ENCODE assay signal across 8 mouse cellular contexts in genomic region chr1:179804140-179804881, GRCm38 (mm10). TPM values are rescaled to one million over a fixed set of nuclear protein-coding genes. Genes with fewer than 3 reads are reported as not detected.
DNase-seq lines count a peak whose midpoint lies in the region; ATAC-seq and TF ChIP-seq lines count a peak whose summit lies in the region.

No protein-coding gene starts in this region.

- no peaks in the 10 kb centered on the region for H3K36me3 ChIP-seq in macrophage (ENCODE audit: inconsistent target)

- peak; percentile 20 to 46 for DNase-seq in left cerebral cortex, postnatal 10 days (ENCODE audit: extremely low spot score in 1 of 2, low spot score in 2 of 2)
- no peak for DNase-seq in left cerebral cortex, postnatal 36 days (ENCODE audit: low spot score in 2 of 2)
- DNase-seq in hindlimb bud, embryonic 11.5 days (ENCODE audit: extremely low spot score, low read depth, low spot score): peak; percentile 22
- no peak for DNase-seq in c-Kit-positive CD71-positive TER-119-positive erythroid progenitor cells, embryonic 14.5 days (ENCODE audit: low spot score)
- no peak for DNase-seq in urinary bladder, postnatal 36 days (ENCODE audit: low spot score in 2 of 2)

- ATAC-seq in erythroblast, adult 5-6 weeks (replicated peaks; ENCODE audit: low FRiP score, poor library complexity, severe bottlenecking): peak; percentile 27

- no peak for TF ChIP-seq POLR2A in bone marrow macrophage, adult 2 months (IDR thresholded peaks at IDR 0.05; ENCODE audit: borderline replicate concordance, low read depth, low read length)

- H3K4me3 ChIP-seq in bone marrow macrophage, adult 2 months (ENCODE audit: insufficient read depth, low read length): peak overlapping the region; percentile 96
- peak overlapping the region; percentile 2; the same call in 1 of the 2 replicates for H3K4me3 ChIP-seq in macrophage (ENCODE audit: inconsistent target)

- H3K27ac ChIP-seq in bone marrow macrophage, adult 2 months (ENCODE audit: insufficient read depth, low read depth, low read length): peak overlapping the region; percentile 82; the same call in 1 of the 2 replicates
- no peak overlapping the region for H3K27ac ChIP-seq in macrophage

- intact Hi-C loops in left cerebral cortex, postnatal 10 days (cut with DNase I): no loop called here
- intact Hi-C loops in left cerebral cortex, postnatal 36 days (cut with DNase I): loop anchor here (5.0 kb wide), 1 partner anchor 43 kb away; no protein-coding TSS in a partner anchor

- H3K4me1 ChIP-seq in bone marrow macrophage, adult 2 months (ENCODE audit: control insufficient read depth, insufficient read depth, low read length): peaks cover 13% of the 10 kb centered on the region

- H3K79me2 ChIP-seq in macrophage (ENCODE audit: inconsistent target): peaks cover 35% of the 10 kb centered on the region

- 46% methylated on average over 11 of the region's 11 CpGs for WGBS in macrophage (ENCODE audit: missing documents)

- TF ChIP-seq CTCF in bone marrow macrophage, adult 2 months (IDR thresholded peaks at IDR 0.05; ENCODE audit: low read depth, low read length): no peak

RNA-seq across cellular contexts. Expression of gene Ahctf1, which starts 0.8 kb away (rescaled TPM):
- total RNA-seq in left cerebral cortex, postnatal 10 days (2021): 10 to 100 TPM; 24.4 to 26.1 TPM
- total RNA-seq in left cerebral cortex, postnatal 36 days (2021): 10 to 100 TPM; 26.2 to 45.3 TPM
- 17.0 and 17.8 TPM in 2 replicates for polyA plus RNA-seq in bone marrow macrophage, adult 2 months (2012; ENCODE audit: insufficient read depth, insufficient read length, missing spikeins)
- total RNA-seq in erythroblast, adult 5-6 weeks (2015; ENCODE audit: low replicate concordance): 51.4 and 69.0 TPM in 2 replicates
- total RNA-seq in erythroblast, adult 5-6 weeks (2017; ENCODE audit: low replicate concordance): 53.7 and 67.2 TPM in 2 replicates
- 100 to 1,000 TPM in 5 of 26 experiments, 10 to 100 TPM in 21; 46.9 to 134 (median 69.5) TPM for total RNA-seq in macrophage (2018; cell fraction: chromatin; rRNA removed)
- total RNA-seq in macrophage (2018; cell fraction: cytosol; rRNA removed): 10 to 100 TPM; 11.3 to 29.6 (median 18.4) TPM
- 10 to 100 TPM; 37.7 to 83.4 (median 48.0) TPM for total RNA-seq in macrophage (2018; cell fraction: nucleus; rRNA removed)
- polyA plus RNA-seq in macrophage (2018): 13.3 to 22.7 TPM (median 21.5 TPM) in 3 replicates

RNA-seq across cellular contexts. Expression of gene Gm10518, which starts 1.1 kb away (rescaled TPM):
- total RNA-seq in left cerebral cortex, postnatal 10 days (2021): not detected
- total RNA-seq in left cerebral cortex, postnatal 36 days (2021): not detected
- polyA plus RNA-seq in bone marrow macrophage, adult 2 months (2012; ENCODE audit: insufficient read depth, insufficient read length, missing spikeins): not detected in 2 replicates
- total RNA-seq in erythroblast, adult 5-6 weeks (2015; ENCODE audit: low replicate concordance): not detected in 2 replicates
- not detected in 2 replicates for total RNA-seq in erythroblast, adult 5-6 weeks (2017; ENCODE audit: low replicate concordance)
- 1 to 10 TPM in 3 of 26 experiments, under 1 TPM in 6, not detected in 17; 0.49 to 1.7 (median 0.77) TPM for total RNA-seq in macrophage (2018; cell fraction: chromatin; rRNA removed)
- under 1 TPM in 15 of 26 experiments, not detected in 11; 0.11 to 0.51 (median 0.21) TPM for total RNA-seq in macrophage (2018; cell fraction: cytosol; rRNA removed)
- total RNA-seq in macrophage (2018; cell fraction: nucleus; rRNA removed): 1 to 10 TPM in 1 of 26 experiments, under 1 TPM in 6, not detected in 19; 0.35 to 1.1 (median 0.46) TPM
- not detected in 3 replicates for polyA plus RNA-seq in macrophage (2018)

RNA-seq across cellular contexts. Expression of gene Kif28, which starts 59.2 kb away (rescaled TPM):
- total RNA-seq in left cerebral cortex, postnatal 10 days (2021): under 1 TPM; 0.16 to 0.28 TPM
- under 1 TPM in 1 of 2 experiments, not detected in 1; 0.25 TPM for total RNA-seq in left cerebral cortex, postnatal 36 days (2021)
- polyA plus RNA-seq in bone marrow macrophage, adult 2 months (2012; ENCODE audit: insufficient read depth, insufficient read length, missing spikeins): not detected in 2 replicates
- not detected in 2 replicates for total RNA-seq in erythroblast, adult 5-6 weeks (2015; ENCODE audit: low replicate concordance)
- not detected in 2 replicates for total RNA-seq in erythroblast, adult 5-6 weeks (2017; ENCODE audit: low replicate concordance)
- total RNA-seq in macrophage (2018; cell fraction: chromatin; rRNA removed): not detected
- total RNA-seq in macrophage (2018; cell fraction: cytosol; rRNA removed): not detected
- not detected for total RNA-seq in macrophage (2018; cell fraction: nucleus; rRNA removed)
- not detected in 3 replicates for polyA plus RNA-seq in macrophage (2018)

Comparison
In these comparisons a context has a peak if more than half of its experiments do, and no peak if none do; other contexts are left out.
1. DNase-seq: peak in left cerebral cortex, postnatal 10 days (2 of 2) and hindlimb bud, embryonic 11.5 days (single experiment); none in left cerebral cortex, postnatal 36 days (0 of 2), c-Kit-positive CD71-positive TER-119-positive erythroid progenitor cells, embryonic 14.5 days (single experiment) and urinary bladder, postnatal 36 days (0 of 2).